Mouse (Mus musculus) midbrain, embryonic 12.5 days (tissue): ENCODE data around the gene Gal3st2c. TPM values are rescaled to one million over a fixed set of nuclear protein-coding genes. Genes with fewer than 3 reads are reported as not detected.
"Not testable (repeated sequence)": the region's sequence is repeated elsewhere in the genome, so short reads cannot be mapped to it uniquely, and the experiment has no call there.

ENCODE experiments used
- ATAC-seq: fragments of 200-750 bp; cut with Nextera tagmentation; 2 replicates; pipeline ENCODE4 v1.8.0; 2017; ENCODE audit warnings: low read depth, moderate TSS enrichment, moderate library complexity; ENCODE audit not compliant: low FRiP score
- H3K27ac ChIP-seq: fragments of 300-500 bp; sonication (generic); replicated peaks from 2 replicates; pipeline ENCODE4 v1.5.1; 2016; ENCODE audit warnings: mild to moderate bottlenecking
- H3K27me3 ChIP-seq: fragments of 300-500 bp; sonication (generic); 2 replicates; pipeline ENCODE4 v1.6.1; 2016; ENCODE audit warnings: mild to moderate bottlenecking
- H3K36me3 ChIP-seq: fragments of 300-500 bp; sonication (generic); 2 replicates; pipeline ENCODE4 v1.6.1; 2016
- H3K4me1 ChIP-seq: fragments of 300-500 bp; sonication (generic); 2 replicates; pipeline ENCODE4 v1.6.1; 2016
- H3K4me2 ChIP-seq: fragments of 300-500 bp; sonication (generic); replicated peaks from 2 replicates; pipeline ENCODE4 v1.6.1; 2016; ENCODE audit warnings: mild to moderate bottlenecking, moderate library complexity
- H3K4me3 ChIP-seq: fragments of 300-500 bp; sonication (generic); 2 replicates; pipeline ENCODE4 v1.5.1; 2016; ENCODE audit warnings: mild to moderate bottlenecking
- H3K9ac ChIP-seq: fragments of 300-500 bp; sonication (generic); replicated peaks from 2 replicates; pipeline ENCODE4 v1.6.1; 2016; ENCODE audit warnings: mild to moderate bottlenecking, moderate library complexity
- H3K9me3 ChIP-seq: fragments of 300-500 bp; sonication (generic); 2 replicates; pipeline ENCODE4 v1.6.1; 2016; ENCODE audit warnings: mild to moderate bottlenecking
- WGBS: fragments of 180-500 bp; shearing (Covaris S2); methylation state at CpG from one replicate; pipeline ENCODE4 v1.1.7; 2016; 5-methylcytosine and 5-hydroxymethylcytosine counted together
- polyA plus RNA-seq: library from polyadenylated mRNA; unstranded; fragments of >200 nt; fragmentation: Nextera tagmentation; extraction: Ambion mirVana; gene quantifications from 2 replicates; pipeline ENCODE4 v1.2.1, GENCODE M21; 2016

Gal3st2c gene
- not detected in 2 replicates for polyA plus RNA-seq

- H3K27ac ChIP-seq, H3K4me2 ChIP-seq, H3K27me3 ChIP-seq, ATAC-seq, H3K36me3 ChIP-seq, H3K9ac ChIP-seq, H3K4me3 ChIP-seq, H3K9me3 ChIP-seq, H3K4me1 ChIP-seq: not testable (repeated sequence)
- WGBS, result 85% methylated on average over 7 of the region's 8 CpGs
Observed at GRCm38 (mm10) chr1:93990209-93990608, at the start of gene Gal3st2c. TSS of gene Gal3st2c (plus strand) at chr1:93990509.

GRCm38 (mm10) chr1:93949087-93949486, 41.2 kb upstream of the Gal3st2c start:
- not testable (repeated sequence) for H3K27ac ChIP-seq, H3K4me2 ChIP-seq, H3K9me3 ChIP-seq, H3K36me3 ChIP-seq, H3K27me3 ChIP-seq, H3K4me1 ChIP-seq, H3K9ac ChIP-seq, H3K4me3 ChIP-seq
- peak; percentile 69; the same call in 1 of the 2 replicates for ATAC-seq
- no CpG with 5 or more reads among the region's 11 CpGs for WGBS

- not testable (repeated sequence) for H3K4me2 ChIP-seq, ATAC-seq, H3K4me3 ChIP-seq, H3K27ac ChIP-seq, H3K9me3 ChIP-seq, H3K9ac ChIP-seq, H3K36me3 ChIP-seq, H3K27me3 ChIP-seq, H3K4me1 ChIP-seq
- WGBS, result no CpG with 5 or more reads among the region's 1 CpGs
Observed at GRCm38 (mm10) chr1:93966489-93966888, 23.8 kb upstream of the Gal3st2c start.

GRCm38 (mm10) chr1:93970380-93970779, 19.9 kb upstream of the Gal3st2c start:
- H3K27me3 ChIP-seq, H3K27ac ChIP-seq, H3K9ac ChIP-seq, ATAC-seq, H3K36me3 ChIP-seq, H3K4me1 ChIP-seq, H3K4me3 ChIP-seq, H3K4me2 ChIP-seq, H3K9me3 ChIP-seq: not testable (repeated sequence)
- WGBS, result 88% methylated on average over 3 of the region's 5 CpGs

GRCm38 (mm10) chr1:93970797-93971196, 19.5 kb upstream of the Gal3st2c start:
- not testable (repeated sequence) for H3K9ac ChIP-seq, H3K27ac ChIP-seq, H3K36me3 ChIP-seq, H3K27me3 ChIP-seq, H3K9me3 ChIP-seq, ATAC-seq, H3K4me2 ChIP-seq, H3K4me1 ChIP-seq, H3K4me3 ChIP-seq
- no CpG with 5 or more reads among the region's 4 CpGs for WGBS

GRCm38 (mm10) chr1:93975764-93976163, 14.5 kb upstream of the Gal3st2c start:
- H3K27me3 ChIP-seq, H3K4me1 ChIP-seq, H3K36me3 ChIP-seq, H3K27ac ChIP-seq, H3K4me2 ChIP-seq, ATAC-seq, H3K9me3 ChIP-seq, H3K4me3 ChIP-seq, H3K9ac ChIP-seq: not testable (repeated sequence)
- 94% methylated on average over 2 of the region's 4 CpGs for WGBS

- not testable (repeated sequence) for H3K36me3 ChIP-seq, H3K27me3 ChIP-seq, H3K4me3 ChIP-seq, H3K4me1 ChIP-seq, H3K9ac ChIP-seq, H3K4me2 ChIP-seq, H3K27ac ChIP-seq, H3K9me3 ChIP-seq
- WGBS, result no CpG with 5 or more reads among the region's 7 CpGs
- 0 out of 2 replicates have a peak, but pooled peaks have one; percentile 28 for ATAC-seq
Observed at GRCm38 (mm10) chr1:93978287-93978686, 12.0 kb upstream of the Gal3st2c start.

GRCm38 (mm10) chr1:93980932-93981331, 9.4 kb upstream of the Gal3st2c start:
- H3K36me3 ChIP-seq, H3K4me1 ChIP-seq, ATAC-seq, H3K4me3 ChIP-seq, H3K9ac ChIP-seq, H3K27me3 ChIP-seq, H3K9me3 ChIP-seq, H3K4me2 ChIP-seq, H3K27ac ChIP-seq: not testable (repeated sequence)
- no CpG with 5 or more reads among the region's 2 CpGs for WGBS

GRCm38 (mm10) chr1:93986167-93986566, 4.1 kb upstream of the Gal3st2c start:
- ATAC-seq, result no peak
- Histone ChIP-seq H3K27me3 (no peaks in the 10 kb centered on the region), H3K27ac (no peak overlapping the region), H3K9ac (no peak overlapping the region), H3K4me1 (no peaks in the 10 kb centered on the region), H3K4me3 (no peak overlapping the region), H3K9me3 (no peaks in the 10 kb centered on the region), H3K36me3 (no peaks in the 10 kb centered on the region), H3K4me2 (no peak overlapping the region)
- 88% methylated on average over 3 of the region's 3 CpGs for WGBS

- Histone ChIP-seq H3K4me2 (no peak overlapping the region), H3K9ac (no peak overlapping the region), H3K36me3 (no peaks in the 10 kb centered on the region), H3K4me1 (no peaks in the 10 kb centered on the region), H3K27ac (no peak overlapping the region), H3K27me3 (no peaks in the 10 kb centered on the region), H3K4me3 (no peak overlapping the region), H3K9me3 (no peaks in the 10 kb centered on the region)
- 73% methylated on average over 3 of the region's 3 CpGs for WGBS
- 0 out of 2 replicates have a peak, but pooled peaks have one; percentile 38 for ATAC-seq
Observed at GRCm38 (mm10) chr1:93988786-93989185, 1.5 kb upstream of the Gal3st2c start.

GRCm38 (mm10) chr1:93991068-93991467, 759 bp downstream of the Gal3st2c start:
- H3K36me3 ChIP-seq, H3K27me3 ChIP-seq, H3K4me1 ChIP-seq, H3K4me3 ChIP-seq, H3K9ac ChIP-seq, ATAC-seq, H3K9me3 ChIP-seq, H3K4me2 ChIP-seq, H3K27ac ChIP-seq: not testable (repeated sequence)
- 69% methylated on average over 2 of the region's 2 CpGs for WGBS

- H3K4me2 ChIP-seq, ATAC-seq, H3K27ac ChIP-seq, H3K4me3 ChIP-seq, H3K9me3 ChIP-seq, H3K4me1 ChIP-seq, H3K36me3 ChIP-seq, H3K27me3 ChIP-seq, H3K9ac ChIP-seq: not testable (repeated sequence)
- WGBS, result 88% methylated on average over 3 of the region's 3 CpGs
Observed at GRCm38 (mm10) chr1:93991491-93991890, 1.2 kb downstream of the Gal3st2c start.

- H3K36me3 ChIP-seq, result no peaks in the 10 kb centered on the region
- ATAC-seq, result no peak
- H3K9me3 ChIP-seq, result no peaks in the 10 kb centered on the region
- H3K9ac ChIP-seq, result no peak overlapping the region
- no peaks in the 10 kb centered on the region for H3K27me3 ChIP-seq
- no peak overlapping the region for H3K27ac ChIP-seq
- H3K4me2 ChIP-seq, result no peak overlapping the region
- no peaks in the 10 kb centered on the region for H3K4me1 ChIP-seq
- WGBS, result 75% methylated on average over 2 of the region's 2 CpGs
- H3K4me3 ChIP-seq, result no peak overlapping the region
Observed at GRCm38 (mm10) chr1:94001023-94001422, 10.7 kb downstream of the Gal3st2c start.
